Mouse (Mus musculus): ENCODE results near the gene Ugt1a7c.
"Not testable (repeated sequence)": the region's sequence is repeated elsewhere in the genome, so short reads cannot be mapped to it uniquely, and the experiment has no call there.

- TF ChIP-seq CTCF (IDR thresholded peaks at IDR 0.05 in 2 of 3, conservative IDR thresholded peaks at IDR 0.05 in 1 of 3; ENCODE audit: control insufficient read depth in 1 of 3, insufficient read depth in 1 of 3, low read depth in 2 of 3, low read length in 3 of 3, poor library complexity in 1 of 3, severe bottlenecking in 1 of 3); MAFK (IDR thresholded peaks at IDR 0.05; ENCODE audit: borderline replicate concordance, low read depth, low read length); HCFC1 (IDR thresholded peaks at IDR 0.05; ENCODE audit: low read depth, low read length); RAD21 (IDR thresholded peaks at IDR 0.05; ENCODE audit: low read depth, low read length); MYC (IDR thresholded peaks at IDR 0.05; ENCODE audit: low read depth, low read length); GABPA (IDR thresholded peaks at IDR 0.05; ENCODE audit: low read depth, low read length); POLR2A (IDR thresholded peaks at IDR 0.05; ENCODE audit: control insufficient read depth in 1 of 2, insufficient read depth in 1 of 2, low read depth in 1 of 2, low read length in 2 of 2, poor library complexity in 1 of 2): not testable (repeated sequence)
Observed at GRCm38 (mm10) chr1:88109027-88109557, 14.2 kb downstream of the Ugt1a7c start.
